Mouse (Mus musculus): ENCODE results near the gene Tead1. TPM values are rescaled to one million over a fixed set of nuclear protein-coding genes. Genes with fewer than 3 reads are reported as not detected.
"Not testable (repeated sequence)": the region's sequence is repeated elsewhere in the genome, so short reads cannot be mapped to it uniquely, and the experiment has no call there.

The Tead1 gene
- polyA plus RNA-seq, 1 experiment from 2014 or later, result 32.6 TPM

DNA sequence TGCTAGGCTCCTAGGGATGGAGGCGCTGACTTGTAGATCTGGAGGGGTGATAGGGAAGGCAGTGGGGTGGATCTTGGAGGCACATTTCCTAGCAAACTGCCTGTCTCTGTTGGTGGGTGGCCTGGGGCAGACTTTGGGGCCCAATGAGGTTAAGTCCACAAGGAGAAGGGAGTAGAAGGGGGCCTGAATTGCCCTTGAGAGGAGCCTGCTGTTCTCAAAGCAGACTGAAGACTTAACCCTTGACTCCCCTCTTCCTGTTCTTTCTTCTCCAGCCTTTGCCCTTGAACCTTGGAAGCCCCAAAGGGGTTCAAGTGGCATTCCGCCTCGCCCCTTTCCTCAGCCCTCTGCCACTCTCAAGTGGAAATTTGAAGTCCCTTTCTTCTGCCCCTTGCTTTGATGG is 244.6 kb downstream of the Tead1 start:
- no peaks in the 10 kb centered on the region for H3K9me3 ChIP-seq (replicated peaks)
- no peaks in the 10 kb centered on the region for H3K36me3 ChIP-seq
- H3K27me3 ChIP-seq, result no peaks in the 10 kb centered on the region; the same call in 1 of the 2 replicates
- no peak for ATAC-seq (ENCODE audit: insufficient number of reproducible peaks, low FRiP score, low TSS enrichment, low read depth)
- H3K27ac ChIP-seq (replicated peaks), result no peak overlapping the region
- 56% methylated on average over 3 of the region's 3 CpGs for WGBS
- H3K4me1 ChIP-seq, result peaks cover 5% of the 10 kb centered on the region; the same call in 1 of the 2 replicates
- no peak overlapping the region for H3K9ac ChIP-seq
- no peak overlapping the region for H3K4me2 ChIP-seq (replicated peaks)
- H3K4me3 ChIP-seq (replicated peaks), result no peak overlapping the region

DNA sequence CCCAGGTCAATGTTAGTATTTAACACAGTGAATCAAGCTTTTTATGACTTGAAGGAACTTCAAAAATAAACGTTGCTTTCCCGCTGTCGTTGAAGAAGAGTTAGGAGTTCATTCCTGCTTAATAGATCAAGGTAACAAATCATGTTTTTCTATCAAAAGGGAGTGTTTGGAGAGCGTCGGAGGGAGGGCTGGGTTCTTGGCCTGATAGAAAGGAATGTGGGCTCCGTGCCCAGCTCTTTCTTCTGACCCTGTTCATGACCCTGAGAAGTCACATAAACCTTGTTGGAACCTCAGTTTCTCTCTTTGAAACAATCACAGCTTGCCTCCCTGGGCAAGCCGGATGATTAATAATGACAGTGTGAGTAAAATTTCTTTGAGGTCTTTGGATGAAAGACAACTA is 251.6 kb downstream of the Tead1 start:
- Histone ChIP-seq H3K9ac (no peak overlapping the region), H3K27me3 (no peaks in the 10 kb centered on the region), H3K4me1 (no peaks in the 10 kb centered on the region), H3K27ac (replicated peaks) (no peak overlapping the region), H3K36me3 (no peaks in the 10 kb centered on the region), H3K4me2 (replicated peaks) (no peak overlapping the region), H3K9me3 (replicated peaks) (no peaks in the 10 kb centered on the region), H3K4me3 (replicated peaks) (no peak overlapping the region)
- WGBS, result 50% methylated on average over 7 of the region's 7 CpGs
- ATAC-seq (ENCODE audit: insufficient number of reproducible peaks, low FRiP score, low TSS enrichment, low read depth), result no peak

DNA sequence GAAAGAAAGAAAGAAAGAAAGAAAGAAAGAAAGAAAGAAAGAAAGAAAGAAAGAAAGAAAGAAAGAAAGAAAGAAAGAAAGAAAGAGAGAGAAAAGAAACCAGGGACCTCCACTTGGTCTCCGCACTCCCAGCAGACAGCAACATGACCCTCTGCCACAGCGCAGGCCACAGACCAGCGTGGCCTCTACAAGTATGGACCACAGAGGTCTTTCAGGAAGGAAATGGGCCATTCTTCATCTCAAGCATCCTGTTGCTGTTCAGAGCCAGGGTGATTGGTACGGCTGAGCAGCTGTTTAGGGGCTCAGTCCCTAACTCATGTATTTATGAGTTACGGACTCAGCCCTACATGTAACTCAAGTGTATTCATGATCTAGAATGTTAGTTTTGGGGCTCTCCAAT is 256.8 kb downstream of the Tead1 start:
- 85% methylated on average over 5 of the region's 5 CpGs for WGBS
- H3K27ac ChIP-seq (replicated peaks); H3K36me3 ChIP-seq; H3K4me3 ChIP-seq (replicated peaks); H3K27me3 ChIP-seq; H3K4me1 ChIP-seq; H3K4me2 ChIP-seq (replicated peaks); H3K9me3 ChIP-seq (replicated peaks); ATAC-seq (ENCODE audit: insufficient number of reproducible peaks, low FRiP score, low TSS enrichment, low read depth); H3K9ac ChIP-seq: not testable (repeated sequence)

DNA sequence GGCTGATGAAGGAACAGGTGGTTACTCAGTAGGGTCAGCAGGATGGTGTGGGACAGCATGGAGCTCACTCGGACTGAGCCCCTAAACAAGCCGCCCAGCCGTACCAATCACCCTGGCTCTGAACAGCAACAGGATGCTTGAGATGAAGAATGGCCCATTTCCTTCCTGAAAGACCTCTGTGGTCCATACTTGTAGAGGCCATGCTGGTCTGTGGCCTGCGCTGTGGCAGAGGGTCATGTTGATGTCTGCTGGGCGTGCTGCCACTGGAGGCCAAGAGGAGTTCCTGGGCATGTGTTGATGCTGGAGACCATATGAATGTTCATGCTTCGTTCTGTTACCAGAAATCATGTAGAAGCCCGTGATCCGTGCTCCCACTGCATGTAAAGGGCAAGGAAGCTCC is 258.0 kb downstream of the Tead1 start:
- no peak overlapping the region for H3K9ac ChIP-seq
- 89% methylated on average over 8 of the region's 8 CpGs for WGBS
- ATAC-seq (ENCODE audit: insufficient number of reproducible peaks, low FRiP score, low TSS enrichment, low read depth), result no peak

DNA sequence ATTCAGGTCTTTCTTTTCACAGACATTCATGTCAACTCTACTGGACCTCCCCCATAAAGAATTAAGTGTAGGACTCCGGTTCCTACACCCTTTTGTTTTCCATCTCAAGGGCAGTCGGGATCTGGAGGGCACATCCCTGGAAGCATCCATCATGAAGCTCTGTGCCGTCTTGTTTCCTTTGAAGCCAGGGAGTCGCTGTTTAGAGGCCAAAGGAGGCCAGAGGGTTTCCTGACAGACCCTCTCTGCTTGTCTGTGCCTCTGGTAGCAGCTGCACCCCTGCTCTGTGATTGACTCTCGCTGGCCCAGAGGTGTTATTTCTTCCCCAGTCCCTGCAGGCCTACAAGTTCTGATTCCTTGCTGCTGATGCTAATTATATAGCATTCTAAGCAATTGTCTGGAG is 259.8 kb downstream of the Tead1 start:
- H3K27me3 ChIP-seq, result no peaks in the 10 kb centered on the region
- no peaks in the 10 kb centered on the region for H3K36me3 ChIP-seq
- no peak overlapping the region for H3K9ac ChIP-seq
- no peaks in the 10 kb centered on the region for H3K9me3 ChIP-seq (replicated peaks)
- no peaks in the 10 kb centered on the region for H3K4me1 ChIP-seq
- no peak overlapping the region for H3K4me3 ChIP-seq (replicated peaks)
- H3K4me2 ChIP-seq (replicated peaks), result no peak overlapping the region
- ATAC-seq (ENCODE audit: insufficient number of reproducible peaks, low FRiP score, low TSS enrichment, low read depth), result no peak
- 49% methylated on average over 5 of the region's 5 CpGs for WGBS
- H3K27ac ChIP-seq (replicated peaks), result no peak overlapping the region

More for the DNA sequence above, 258.0 kb downstream of the Tead1 start:
- Histone ChIP-seq H3K4me3 (replicated peaks) (no peak overlapping the region), H3K27ac (replicated peaks) (no peak overlapping the region), H3K27me3 (no peaks in the 10 kb centered on the region), H3K4me1 (no peaks in the 10 kb centered on the region), H3K36me3 (no peaks in the 10 kb centered on the region), H3K4me2 (replicated peaks) (no peak overlapping the region), H3K9me3 (replicated peaks) (no peaks in the 10 kb centered on the region)

DNA sequence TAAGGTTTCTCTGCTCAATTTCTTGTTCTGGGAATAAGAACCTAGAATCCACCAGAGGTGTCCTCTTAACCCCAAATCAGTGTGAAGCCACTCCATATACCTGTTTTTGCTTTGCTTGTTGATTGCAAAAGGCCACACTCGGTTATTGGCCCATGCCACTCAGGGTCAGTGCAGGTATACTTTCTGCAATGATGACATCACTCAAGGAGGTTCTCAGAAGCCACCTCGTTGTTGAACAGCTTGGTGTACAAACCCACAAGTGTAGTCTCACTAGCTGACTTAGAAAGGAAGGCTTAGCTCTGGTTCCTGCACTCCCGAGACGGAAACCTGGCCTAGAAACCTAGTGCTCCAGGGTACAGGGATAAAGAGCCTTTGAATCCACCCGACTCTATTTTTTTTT is 263.4 kb downstream of the Tead1 start:
- Histone ChIP-seq H3K4me2 (replicated peaks) (no peak overlapping the region), H3K9me3 (replicated peaks) (no peaks in the 10 kb centered on the region), H3K36me3 (no peaks in the 10 kb centered on the region), H3K27ac (replicated peaks) (no peak overlapping the region), H3K27me3 (no peaks in the 10 kb centered on the region), H3K9ac (no peak overlapping the region), H3K4me1 (no peaks in the 10 kb centered on the region), H3K4me3 (replicated peaks) (no peak overlapping the region)
- WGBS, result 60% methylated on average over 5 of the region's 5 CpGs
- no peak for ATAC-seq (ENCODE audit: insufficient number of reproducible peaks, low FRiP score, low TSS enrichment, low read depth)

DNA sequence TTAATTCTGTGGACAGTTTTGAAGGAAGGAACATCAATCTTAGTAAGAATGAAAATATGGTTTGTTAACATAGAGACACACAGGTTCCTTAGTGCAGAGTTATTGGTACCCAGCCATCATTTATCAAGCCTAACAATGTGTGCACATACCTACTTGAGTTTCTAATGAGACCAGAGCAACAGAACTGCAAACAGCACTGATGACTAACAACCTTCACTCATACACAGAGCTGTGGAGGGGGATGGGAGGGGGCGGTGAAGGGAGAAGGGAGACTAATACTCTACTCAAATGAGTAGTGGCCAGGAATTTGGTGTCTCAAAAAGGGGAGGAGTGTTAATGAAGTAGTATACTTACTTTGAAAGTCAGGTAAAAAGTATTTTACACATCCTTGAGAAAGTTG is 263.9 kb downstream of the Tead1 start:
- no peak overlapping the region for H3K9ac ChIP-seq
- H3K4me1 ChIP-seq, result no peaks in the 10 kb centered on the region
- H3K4me2 ChIP-seq (replicated peaks), result no peak overlapping the region
- no peak overlapping the region for H3K27ac ChIP-seq (replicated peaks)
- no peaks in the 10 kb centered on the region for H3K9me3 ChIP-seq (replicated peaks)
- no peaks in the 10 kb centered on the region for H3K36me3 ChIP-seq
- H3K27me3 ChIP-seq, result no peaks in the 10 kb centered on the region
- no peak overlapping the region for H3K4me3 ChIP-seq (replicated peaks)
- ATAC-seq (ENCODE audit: insufficient number of reproducible peaks, low FRiP score, low TSS enrichment, low read depth), result no peak
- 79% methylated on average over 1 of the region's 1 CpGs for WGBS

DNA sequence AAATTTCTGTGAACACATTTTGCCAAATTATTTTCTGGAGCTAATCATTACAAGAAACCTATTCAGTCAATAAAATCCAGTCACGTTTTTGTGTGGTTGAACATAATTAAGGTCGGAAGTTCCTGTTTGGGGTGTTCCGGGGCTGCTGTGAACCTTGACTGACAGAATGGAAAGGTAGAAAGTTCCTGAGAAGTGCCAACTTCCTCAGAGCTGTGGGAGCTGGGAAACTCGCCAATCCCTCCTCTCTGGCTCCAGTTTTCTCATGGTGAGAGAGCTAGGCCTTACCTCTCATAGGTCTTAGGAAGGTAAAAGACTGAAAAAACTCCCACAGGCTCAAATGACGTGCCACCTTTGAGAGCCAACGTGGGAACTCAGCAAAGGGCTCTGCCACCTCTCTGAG is 267.6 kb downstream of the Tead1 start:
- Histone ChIP-seq H3K4me1 (no peaks in the 10 kb centered on the region), H3K27ac (replicated peaks) (no peak overlapping the region), H3K9me3 (replicated peaks) (no peaks in the 10 kb centered on the region), H3K4me2 (replicated peaks) (no peak overlapping the region), H3K27me3 (no peaks in the 10 kb centered on the region), H3K9ac (no peak overlapping the region), H3K4me3 (replicated peaks) (no peak overlapping the region), H3K36me3 (no peaks in the 10 kb centered on the region)
- ATAC-seq (ENCODE audit: insufficient number of reproducible peaks, low FRiP score, low TSS enrichment, low read depth), result no peak; the same call in 1 of the 2 replicates
- WGBS, result 40% methylated on average over 6 of the region's 6 CpGs

DNA sequence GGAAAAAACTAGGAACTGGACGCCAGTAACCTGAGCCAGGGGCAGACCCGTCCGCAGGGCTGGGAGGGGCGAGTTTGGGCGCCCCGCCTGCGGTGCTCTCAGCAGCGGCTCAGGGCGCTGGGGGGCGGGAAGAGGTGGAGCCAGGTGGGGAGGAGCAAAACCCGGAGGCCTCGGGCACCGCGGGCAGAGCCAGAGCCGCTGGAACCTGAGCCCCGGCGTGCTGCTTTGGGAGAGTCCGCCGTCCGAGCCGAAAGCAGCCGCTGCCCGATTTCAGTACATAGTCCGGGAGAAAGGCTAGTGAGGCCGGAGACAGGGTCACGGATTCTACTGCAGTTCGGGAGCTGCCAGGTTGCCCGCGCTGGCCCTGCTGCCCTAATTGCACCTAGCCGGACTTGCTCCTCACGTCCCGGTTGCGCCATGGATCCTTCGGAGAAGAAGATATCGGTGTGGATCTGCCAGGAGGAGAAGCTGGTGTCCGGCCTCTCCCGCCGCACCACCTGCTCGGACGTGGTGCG is 274.7 kb downstream of the Tead1 start, which contains the start of gene Rassf10:
Gene Rassf10 (plus strand): TSS at position 186 of the 515 bp plus-strand sequence.
- Histone ChIP-seq H3K4me2 (replicated peaks) (peak within 1 kb of the TSS; percentile 93), H3K9ac (peak within 1 kb of the TSS; percentile 23; the same call in 1 of the 2 replicates), H3K36me3 (no peaks in the 10 kb centered on the region), H3K27ac (replicated peaks) (no peak within 1 kb of the TSS), H3K4me3 (replicated peaks) (peak within 1 kb of the TSS; percentile 54), H3K27me3 (peaks cover 37% of the 10 kb centered on the region), H3K9me3 (replicated peaks) (no peaks in the 10 kb centered on the region), H3K4me1 (peaks cover 35% of the 10 kb centered on the region)
- ATAC-seq (ENCODE audit: insufficient number of reproducible peaks, low FRiP score, low TSS enrichment, low read depth), result peak; percentile 87
- WGBS, result under 1% methylated on average over 41 of the region's 41 CpGs

DNA sequence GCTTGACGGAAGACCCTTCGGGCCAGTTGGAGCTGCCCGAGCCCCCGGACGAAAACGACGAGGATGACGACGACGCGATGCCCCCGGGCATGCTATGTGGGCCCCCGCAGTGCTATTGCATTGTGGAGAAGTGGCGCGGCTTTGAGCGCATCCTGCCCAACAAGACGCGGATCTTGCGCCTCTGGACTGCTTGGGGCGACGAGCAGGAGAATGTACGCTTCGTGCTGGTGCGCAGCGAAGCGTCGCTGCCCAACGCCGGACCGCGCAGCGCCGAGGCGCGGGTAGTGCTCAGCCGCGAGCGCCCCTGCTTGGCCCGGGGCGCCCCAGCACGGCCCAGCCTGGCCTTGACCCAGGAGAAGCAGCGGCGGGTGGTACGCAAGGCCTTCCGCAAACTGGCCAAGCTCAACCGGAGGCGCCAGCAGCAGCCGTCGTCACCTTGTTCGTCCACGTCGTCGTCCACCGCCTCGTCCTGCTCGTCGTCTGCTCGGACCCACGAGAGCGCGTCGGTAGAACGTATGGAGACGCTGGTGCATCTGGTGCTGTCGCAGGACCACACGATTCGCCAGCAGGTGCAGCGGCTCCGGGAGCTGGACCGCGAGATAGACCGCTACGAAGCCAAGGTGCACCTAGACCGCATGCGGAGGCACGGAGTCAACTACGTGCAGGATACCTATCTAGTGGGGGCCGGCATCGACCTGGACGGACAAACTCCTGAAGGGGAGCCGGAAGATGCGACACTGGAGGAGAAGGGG is 275.4 kb downstream of the Tead1 start:
- under 1% methylated on average over 82 of the region's 82 CpGs for WGBS
- no peak overlapping the region; the same call in 1 of the 2 replicates for H3K9ac ChIP-seq
- peaks cover 37% of the 10 kb centered on the region for H3K27me3 ChIP-seq
- H3K27ac ChIP-seq (replicated peaks), result no peak overlapping the region
- H3K4me3 ChIP-seq (replicated peaks), result peak overlapping the region; percentile 54
- H3K4me1 ChIP-seq, result peaks cover 35% of the 10 kb centered on the region
- peak overlapping the region; percentile 93 for H3K4me2 ChIP-seq (replicated peaks)
- no peaks in the 10 kb centered on the region for H3K36me3 ChIP-seq
- no peaks in the 10 kb centered on the region for H3K9me3 ChIP-seq (replicated peaks)
- ATAC-seq (ENCODE audit: insufficient number of reproducible peaks, low FRiP score, low TSS enrichment, low read depth), result no peak

DNA sequence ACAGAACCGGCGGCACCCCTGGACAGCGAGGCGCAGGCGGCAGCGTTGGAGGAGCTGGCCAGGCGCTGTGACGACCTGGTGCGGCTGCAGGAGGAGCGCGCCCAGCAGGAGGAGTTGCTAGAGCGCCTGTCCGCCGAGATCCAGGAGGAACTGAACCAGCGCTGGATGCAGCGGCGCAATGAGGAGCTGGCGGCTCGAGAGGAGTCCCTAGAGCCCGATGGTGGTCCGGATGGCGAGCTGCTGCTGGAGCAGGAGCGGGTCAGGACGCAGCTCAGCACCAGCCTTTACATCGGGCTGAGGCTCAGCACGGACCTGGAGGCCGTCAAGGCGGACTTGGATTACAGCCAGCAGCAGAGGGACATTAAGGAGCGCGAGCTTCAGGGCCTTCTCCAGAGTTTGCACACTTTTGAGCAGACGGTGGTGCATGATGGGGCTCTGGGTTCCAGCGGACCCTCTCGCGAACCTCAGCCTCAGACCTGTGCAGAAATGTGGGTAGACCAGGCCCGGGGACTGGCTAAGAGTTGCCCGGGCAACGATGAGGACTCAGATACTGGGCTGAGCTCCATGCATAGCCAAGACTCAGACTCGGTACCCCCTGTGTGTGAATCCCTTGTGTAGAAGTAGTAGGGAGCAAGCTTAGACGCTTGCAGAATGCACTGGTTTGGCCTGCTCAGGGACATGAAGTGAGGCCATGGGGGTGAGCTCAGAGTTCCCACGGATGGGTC is 276.1 kb downstream of the Tead1 start:
- Histone ChIP-seq H3K4me1 (peaks cover 35% of the 10 kb centered on the region), H3K9ac (no peak overlapping the region), H3K9me3 (replicated peaks) (no peaks in the 10 kb centered on the region), H3K27ac (replicated peaks) (no peak overlapping the region; the same call in 1 of the 2 replicates), H3K4me2 (replicated peaks) (peak overlapping the region; percentile 93), H3K27me3 (peaks cover 37% of the 10 kb centered on the region), H3K36me3 (no peaks in the 10 kb centered on the region), H3K4me3 (replicated peaks) (peak overlapping the region; percentile 54)
- no peak for ATAC-seq (ENCODE audit: insufficient number of reproducible peaks, low FRiP score, low TSS enrichment, low read depth)
- 4% methylated on average over 40 of the region's 40 CpGs for WGBS
